ENCODE assay signal across 8 mouse cellular contexts in genomic region chr16:18860186-18860585, GRCm38 (mm10). TPM values are rescaled to one million over a fixed set of nuclear protein-coding genes. Genes with fewer than 3 reads are reported as not detected.
DNase-seq lines count a peak whose midpoint lies in the region.

No protein-coding gene starts in this region.

- DNase-seq in cerebellum, adult 18-20 months, result peak; percentile 22 to 42
- DNase-seq in cerebellum, postnatal 4 days (ENCODE audit: low spot score in 2 of 2), result no peak
- peak; percentile 45 for DNase-seq in layer of hippocampus, adult 9-11 months
- no peak for DNase-seq in layer of hippocampus, adult 11-12 months (ENCODE audit: low spot score)
- DNase-seq in adrenal gland, postnatal 25 days, result peak; percentile 40
- peak; percentile 67 for DNase-seq in heart, adult 8-10 months (ENCODE audit: low spot score)
- no peak for DNase-seq in B cell, adult 2 months
- DNase-seq in layer of hippocampus, adult 9-10 months (ENCODE audit: low spot score), result no peak

RNA-seq across cellular contexts. Expression of gene Mrpl40, which starts 16.5 kb away (rescaled TPM):
- 57.3 and 64.7 TPM in 2 replicates for total RNA-seq in adrenal gland, postnatal 25 days (2021)
- total RNA-seq in heart, adult 8-10 months (2022), result 10 to 100 TPM; 47.0 to 60.1 (median 55.2) TPM

RNA-seq across cellular contexts. Expression of gene Hira, which starts 16.7 kb away (rescaled TPM):
- total RNA-seq in adrenal gland, postnatal 25 days (2021), result 34.8 and 44.3 TPM in 2 replicates
- 10 to 100 TPM; 15.9 to 22.3 (median 20.9) TPM for total RNA-seq in heart, adult 8-10 months (2022)

RNA-seq across cellular contexts. Expression of gene Gm28539, which starts 23.8 kb away (rescaled TPM):
- total RNA-seq in adrenal gland, postnatal 25 days (2021), result 3.8 and 4.6 TPM in 2 replicates
- 1 to 10 TPM in 2 of 4 experiments, under 1 TPM in 1, not detected in 1; 0.14 to 4.6 (median 2.0) TPM for total RNA-seq in heart, adult 8-10 months (2022)

RNA-seq across cellular contexts. Expression of gene 2510002D24Rik, which starts 23.8 kb away (rescaled TPM):
- 15.5 and 24.3 TPM in 2 replicates for total RNA-seq in adrenal gland, postnatal 25 days (2021)
- 10 to 100 TPM; 21.1 to 28.7 (median 26.2) TPM for total RNA-seq in heart, adult 8-10 months (2022)

RNA-seq across cellular contexts. Expression of gene Cdc45, which starts 48.4 kb away (rescaled TPM):
- total RNA-seq in adrenal gland, postnatal 25 days (2021), result 11.1 and 14.0 TPM in 2 replicates
- 1 to 10 TPM; 1.9 to 3.0 (median 2.3) TPM for total RNA-seq in heart, adult 8-10 months (2022)

Comparison
In these comparisons a context has a peak if more than half of its experiments do, and no peak if none do; other contexts are left out.
1. DNase-seq: peak in cerebellum, adult 18-20 months (2 of 2), layer of hippocampus, adult 9-11 months (single experiment), adrenal gland, postnatal 25 days (single experiment) and heart, adult 8-10 months (single experiment); none in cerebellum, postnatal 4 days (0 of 2), layer of hippocampus, adult 11-12 months (single experiment), B cell, adult 2 months (0 of 2) and layer of hippocampus, adult 9-10 months (single experiment).